Mouse (Mus musculus): Measurements from ENCODE around the gene Gm16181.

Gm16181 gene

DNA sequence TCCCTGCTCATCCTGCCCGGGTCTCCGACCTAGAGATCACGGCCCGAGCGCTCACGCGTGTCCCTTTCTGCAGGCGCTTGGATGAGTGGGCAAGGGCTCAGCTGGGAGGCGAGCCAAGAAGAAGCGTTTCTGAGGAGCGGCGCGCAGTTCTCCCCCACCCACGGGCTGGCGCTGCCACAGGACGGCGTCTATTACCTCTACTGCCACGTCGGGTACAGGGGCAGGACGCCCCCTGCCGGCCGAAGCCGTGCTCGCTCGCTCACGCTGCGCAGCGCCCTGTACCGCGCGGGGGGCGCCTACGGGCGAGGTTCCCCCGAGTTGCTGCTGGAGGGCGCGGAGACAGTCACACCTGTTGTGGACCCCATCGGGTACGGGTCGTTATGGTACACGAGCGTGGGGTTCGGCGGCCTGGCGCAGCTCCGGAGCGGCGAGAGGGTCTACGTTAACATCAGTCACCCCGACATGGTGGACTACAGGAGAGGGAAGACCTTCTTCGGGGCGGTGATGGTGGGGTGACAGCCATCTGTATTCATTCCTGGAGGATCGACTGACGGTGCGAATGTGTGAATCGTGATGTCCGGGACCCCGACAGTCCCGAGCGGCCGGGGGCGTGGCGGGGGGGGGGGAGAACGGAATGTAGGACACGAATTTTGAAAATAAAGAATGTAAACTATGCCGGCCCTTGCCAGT, 24.9 kb upstream of the Gm16181 start:
- DNase-seq, result peak; percentile 98

DNA sequence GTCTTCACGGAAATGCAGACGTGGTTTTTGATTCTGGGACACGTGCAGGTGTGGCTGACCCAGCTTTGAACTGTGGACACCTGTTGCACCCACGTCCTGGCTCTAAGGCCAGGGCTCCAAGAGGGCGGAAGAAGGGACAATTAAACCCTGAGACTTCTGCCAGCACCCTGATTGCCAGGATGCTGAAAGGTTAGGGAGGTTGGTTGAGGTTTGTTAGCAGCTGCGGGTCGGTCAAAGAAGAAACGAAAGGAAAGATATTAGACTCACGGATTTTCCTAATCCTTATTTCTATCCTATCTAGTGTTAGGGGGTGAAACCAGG, 24.4 kb upstream of the Gm16181 start:
- peak; percentile 51 to 54 for DNase-seq

DNA sequence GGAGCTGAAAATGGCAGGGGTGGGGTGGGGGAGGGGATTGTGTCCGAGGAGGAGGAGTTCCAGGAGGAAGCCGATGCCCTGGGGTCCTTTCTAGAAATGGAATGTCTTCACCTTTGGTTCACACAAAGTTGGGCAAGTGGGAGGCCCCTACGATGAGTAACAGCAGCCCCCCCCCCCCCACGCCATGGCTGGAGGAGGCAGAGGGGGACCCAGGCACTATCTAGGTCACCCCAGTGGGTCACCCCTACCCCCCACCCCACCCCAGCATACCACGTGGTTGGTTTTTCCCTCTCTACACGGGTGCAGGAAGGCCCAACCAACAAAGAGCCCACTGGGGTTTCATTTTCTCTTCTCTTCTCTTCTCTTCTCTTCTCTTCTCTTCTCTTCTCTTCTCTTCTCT, 23.5 kb upstream of the Gm16181 start:
- peak in 1 of 2 experiments; percentile 51 for DNase-seq

DNA sequence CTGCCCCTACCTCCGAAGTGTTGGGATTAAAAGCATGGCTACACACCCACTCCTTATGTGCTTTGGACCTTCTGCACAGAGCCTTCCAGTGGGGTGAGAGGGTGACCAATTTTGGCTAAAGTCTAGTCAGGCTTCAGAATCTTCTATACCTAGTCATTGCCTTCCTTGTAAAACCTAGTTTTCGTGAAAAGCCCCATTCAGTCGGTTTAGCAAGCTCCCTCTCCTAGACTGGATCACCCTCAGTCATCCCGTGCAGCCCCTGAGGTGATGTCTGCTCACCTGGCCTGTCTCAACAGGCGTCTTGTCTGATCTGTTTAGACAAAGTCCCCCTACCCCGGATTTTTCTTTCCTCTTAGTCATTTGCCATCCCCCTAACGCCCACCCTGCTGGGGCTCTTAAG, 22.6 kb upstream of the Gm16181 start:
- DNase-seq, result no peak

DNA sequence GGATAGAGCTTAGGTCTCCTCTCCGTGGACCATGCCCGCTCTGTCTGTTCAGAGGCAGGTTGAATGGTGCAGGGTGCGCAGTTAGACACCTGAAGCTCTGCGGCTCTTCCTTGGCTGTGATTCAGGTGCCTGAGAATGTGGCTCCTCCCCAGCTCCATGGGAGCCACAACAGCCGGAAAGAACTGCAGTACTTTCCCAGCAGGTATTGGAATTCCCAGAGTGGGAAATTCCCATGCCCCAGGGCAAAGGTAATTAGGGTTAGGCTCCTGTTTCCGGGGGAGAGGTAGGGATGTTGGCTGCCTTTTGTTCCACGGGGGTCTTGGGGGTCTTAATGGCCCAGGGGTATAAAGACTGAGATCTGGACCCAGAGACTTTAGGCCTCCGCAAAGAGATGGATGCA, 21.7 kb upstream of the Gm16181 start:
- peak in 1 of 2 experiments; percentile 26 for DNase-seq

DNA sequence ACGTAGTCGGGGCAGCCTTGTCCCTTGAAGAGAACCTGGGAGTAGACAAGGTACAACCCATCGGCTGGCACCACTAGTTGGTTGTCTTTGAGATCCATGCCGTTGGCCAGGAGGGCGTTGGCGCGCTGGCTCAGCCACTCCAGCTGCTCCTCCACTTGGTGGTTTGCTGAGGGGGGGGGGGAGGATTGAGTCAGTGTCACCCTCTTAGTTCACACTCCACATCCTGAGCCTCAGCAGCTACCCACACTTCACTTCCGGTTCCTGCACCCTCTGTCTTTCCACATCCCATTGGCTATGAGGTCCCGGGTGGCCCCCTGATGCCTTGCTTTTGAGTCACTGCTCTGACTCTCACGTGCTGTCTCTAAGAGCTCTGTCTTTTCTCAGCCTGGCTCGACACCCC, 20.2 kb upstream of the Gm16181 start:
- peak; percentile 76 to 87 for DNase-seq

DNA sequence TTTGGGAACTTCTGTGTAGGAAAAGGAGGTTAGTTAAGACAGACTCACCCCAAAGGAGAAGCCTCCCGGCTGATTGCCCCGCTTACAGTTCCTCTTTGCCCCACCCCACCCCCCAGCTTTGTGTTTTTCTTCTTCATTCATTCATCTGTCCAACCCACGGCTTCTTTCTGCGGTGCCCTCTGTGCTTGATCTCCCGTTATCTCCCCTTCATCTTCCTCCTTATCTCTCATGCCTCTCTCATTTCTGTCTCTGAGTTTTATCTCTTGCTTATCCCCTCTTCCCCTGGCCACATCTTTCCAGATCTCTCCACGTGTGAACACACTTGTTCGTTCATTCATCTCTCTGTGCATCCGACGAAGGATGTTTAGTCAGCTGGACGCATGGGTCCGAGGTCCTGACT, 19.5 kb upstream of the Gm16181 start:
- peak in 1 of 2 experiments; percentile 36 for DNase-seq

DNA sequence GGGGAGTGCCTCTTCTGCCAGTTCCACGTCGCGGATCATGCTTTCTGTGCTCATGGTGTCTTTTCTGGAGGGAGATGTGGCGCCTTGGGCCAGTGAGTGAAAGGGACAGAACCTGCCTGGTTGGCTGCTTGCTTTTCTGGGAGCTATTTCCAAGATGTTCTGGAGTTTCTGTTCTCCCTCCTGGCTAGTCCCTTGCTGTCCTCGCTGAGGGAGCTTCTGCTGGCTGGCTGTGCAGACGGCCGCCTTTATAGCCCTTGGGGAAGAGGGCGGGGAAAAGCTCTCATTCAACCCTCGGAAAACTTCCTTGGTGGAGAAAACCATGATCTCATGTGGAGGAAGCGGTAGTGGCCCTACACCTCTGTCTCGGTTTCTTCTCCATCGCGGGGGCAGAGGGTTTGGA, 18.8 kb upstream of the Gm16181 start, which contains the start of gene Tnf:
Gene Tnf, minus strand, starts transcription at position 221 of the 400 bp plus-strand sequence.
- peak; percentile 70 to 78 for DNase-seq

DNA sequence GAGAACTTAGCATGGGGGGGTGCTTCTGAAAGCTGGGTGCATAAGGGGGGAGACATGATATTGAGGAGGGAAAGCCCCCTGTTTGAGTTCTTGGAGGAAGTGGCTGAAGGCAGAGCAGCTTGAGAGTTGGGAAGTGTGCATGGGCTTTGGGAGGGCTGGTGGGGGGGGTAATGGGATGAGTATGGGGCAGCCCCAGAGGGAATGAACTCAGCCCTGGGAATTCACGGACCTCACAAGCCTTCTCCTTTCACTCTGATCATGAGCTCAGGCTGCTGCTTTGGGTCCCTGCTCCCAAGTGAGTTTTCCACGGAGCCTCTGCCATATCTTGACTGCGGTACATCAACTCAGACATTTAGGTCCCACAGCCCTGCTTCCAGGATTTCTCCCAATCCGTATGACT, 18.2 kb upstream of the Gm16181 start:
- DNase-seq, result peak in 1 of 2 experiments; percentile 13

DNA sequence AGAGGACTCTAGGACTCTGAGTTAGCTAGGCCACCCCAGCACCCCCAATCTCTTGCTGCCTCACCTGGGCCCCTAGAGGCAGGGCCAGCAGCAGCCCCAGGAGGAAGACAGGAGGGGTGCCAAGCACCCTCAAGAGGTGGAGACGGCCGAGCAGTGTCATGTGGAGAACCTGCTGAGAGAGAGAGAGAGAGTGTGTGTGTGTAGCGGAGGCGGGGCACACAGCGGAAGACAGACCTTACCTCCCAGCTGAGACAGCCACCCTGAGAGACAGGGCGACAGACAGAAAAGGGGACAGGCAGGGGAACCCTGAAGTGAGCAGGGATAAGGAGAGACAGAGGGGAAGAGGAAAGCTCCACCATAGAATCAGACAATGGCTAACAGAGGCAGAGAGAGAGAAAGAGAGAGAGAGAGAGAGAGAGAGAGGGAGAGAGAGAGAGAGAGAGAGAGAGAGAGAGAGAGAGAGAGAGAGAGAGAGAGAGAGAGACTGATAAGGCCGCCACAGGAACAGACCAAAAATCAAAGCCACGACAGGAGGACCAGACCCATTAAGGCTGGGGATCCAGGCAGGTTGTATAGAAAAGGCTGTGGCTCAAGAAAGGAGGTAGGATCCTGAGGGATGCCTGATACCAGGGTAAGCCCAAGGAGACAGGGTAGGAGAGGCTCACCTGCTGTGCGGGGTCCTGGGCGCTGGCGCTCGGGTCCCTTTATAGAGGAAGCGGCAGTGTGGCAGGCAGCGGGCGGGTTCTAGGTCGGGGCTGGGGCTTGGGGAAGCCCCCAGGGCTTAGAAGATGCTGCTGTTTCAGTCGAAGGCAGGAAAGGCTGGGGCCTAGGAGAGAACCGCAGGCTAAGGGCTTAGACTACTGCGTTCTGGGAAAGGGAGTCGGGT, 15.9 kb upstream of the Gm16181 start, which contains the start of gene Lta:
Gene Lta, minus strand, starts transcription at position 858 of the 886 bp plus-strand sequence.
- peak; percentile 76 to 87 for DNase-seq

DNA sequence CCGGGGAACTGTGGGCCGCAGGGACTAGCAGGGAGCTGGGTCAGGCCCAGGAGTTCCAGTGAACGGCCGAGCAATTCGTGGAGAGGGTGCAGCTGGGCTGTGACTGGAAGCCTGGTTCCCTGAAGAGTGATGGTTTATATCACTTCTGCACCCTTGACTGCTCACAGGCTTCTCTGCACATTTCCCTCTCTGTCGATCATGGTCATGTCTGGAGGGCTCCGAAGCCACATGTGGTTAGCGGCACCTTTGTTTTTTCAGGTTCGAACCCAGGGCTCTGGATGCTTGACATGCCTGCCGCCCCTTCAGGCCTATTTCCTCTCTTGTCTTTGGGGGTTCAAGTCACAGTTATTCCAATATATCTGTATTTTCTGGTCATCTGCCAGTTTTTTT, 15.3 kb upstream of the Gm16181 start:
- DNase-seq, result no peak

DNA sequence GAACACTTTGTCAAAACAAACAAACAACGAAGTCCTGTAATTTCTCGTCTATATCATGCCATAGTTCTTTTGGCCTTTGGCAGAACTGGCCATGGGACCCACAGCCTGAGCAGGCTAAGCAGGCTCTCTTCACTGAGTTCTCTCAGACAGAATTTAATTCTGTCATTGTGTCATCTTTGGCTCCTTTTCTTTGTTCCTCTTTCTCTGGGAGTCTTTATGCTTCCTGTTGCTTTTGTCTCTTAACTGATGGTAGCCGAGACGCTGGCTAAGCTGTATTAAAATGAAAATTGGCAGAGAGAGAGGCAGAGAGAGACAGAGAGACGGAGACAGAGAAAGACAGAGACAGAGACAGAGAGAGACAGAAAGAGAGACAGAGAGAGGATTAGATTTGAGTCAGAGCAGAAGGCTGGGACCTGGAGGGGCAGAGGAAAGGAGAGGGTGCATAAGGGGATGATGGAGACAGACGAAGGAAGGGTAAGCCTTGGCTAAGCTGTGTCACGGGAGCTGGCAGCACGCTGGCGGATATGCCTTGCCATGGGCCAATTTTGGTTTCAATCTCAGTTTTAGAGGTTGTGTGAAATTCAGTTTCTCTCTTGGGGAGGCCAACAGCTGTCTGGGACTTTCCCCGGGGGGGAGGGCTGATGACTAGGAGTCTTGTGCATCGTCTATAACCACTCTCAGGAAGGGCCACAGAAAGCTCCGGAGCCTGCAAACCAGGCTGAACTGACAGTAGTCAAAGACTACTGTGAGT, 10.7 kb upstream of the Gm16181 start:
- peak in 1 of 2 experiments; percentile 45 for DNase-seq

DNA sequence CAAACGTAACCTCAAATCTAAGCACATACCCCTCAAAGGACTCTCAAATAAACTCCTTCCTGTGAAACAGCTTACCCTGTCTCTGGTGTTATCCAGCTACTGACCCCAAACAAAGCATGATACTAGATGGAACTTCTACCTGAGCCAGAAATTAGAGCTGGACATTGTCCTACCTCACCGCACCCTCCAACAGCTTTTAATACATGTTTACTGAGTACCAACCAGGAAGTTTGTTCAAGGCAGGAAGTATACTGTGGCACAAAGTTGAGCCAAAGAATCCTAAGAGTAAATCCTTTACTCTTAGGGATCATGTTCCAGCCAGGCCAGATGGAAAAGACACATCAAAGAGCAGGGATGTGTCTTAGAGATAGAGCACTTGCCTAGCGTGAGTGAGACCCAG, 10.0 kb upstream of the Gm16181 start:
- no peak for DNase-seq

DNA sequence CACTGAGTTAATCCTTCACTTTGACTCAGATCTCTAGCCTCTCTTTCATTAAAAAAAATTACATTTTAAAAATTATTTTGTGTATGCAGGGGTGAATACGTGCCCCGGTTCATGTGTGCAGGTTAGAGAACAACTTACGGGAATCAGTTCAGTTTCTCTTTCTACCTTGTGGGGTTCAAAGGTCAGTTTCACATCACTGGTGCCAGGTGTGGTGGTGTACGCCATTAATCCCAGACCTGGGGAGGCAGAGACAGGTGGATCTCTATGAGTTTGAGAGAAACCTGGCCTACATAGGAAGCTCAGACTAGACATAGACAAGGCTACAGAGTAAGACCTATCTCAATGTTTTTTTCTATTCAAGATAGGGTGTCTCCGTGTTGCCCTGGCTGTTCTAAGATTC, 7.6 kb upstream of the Gm16181 start:
- no peak for DNase-seq

DNA sequence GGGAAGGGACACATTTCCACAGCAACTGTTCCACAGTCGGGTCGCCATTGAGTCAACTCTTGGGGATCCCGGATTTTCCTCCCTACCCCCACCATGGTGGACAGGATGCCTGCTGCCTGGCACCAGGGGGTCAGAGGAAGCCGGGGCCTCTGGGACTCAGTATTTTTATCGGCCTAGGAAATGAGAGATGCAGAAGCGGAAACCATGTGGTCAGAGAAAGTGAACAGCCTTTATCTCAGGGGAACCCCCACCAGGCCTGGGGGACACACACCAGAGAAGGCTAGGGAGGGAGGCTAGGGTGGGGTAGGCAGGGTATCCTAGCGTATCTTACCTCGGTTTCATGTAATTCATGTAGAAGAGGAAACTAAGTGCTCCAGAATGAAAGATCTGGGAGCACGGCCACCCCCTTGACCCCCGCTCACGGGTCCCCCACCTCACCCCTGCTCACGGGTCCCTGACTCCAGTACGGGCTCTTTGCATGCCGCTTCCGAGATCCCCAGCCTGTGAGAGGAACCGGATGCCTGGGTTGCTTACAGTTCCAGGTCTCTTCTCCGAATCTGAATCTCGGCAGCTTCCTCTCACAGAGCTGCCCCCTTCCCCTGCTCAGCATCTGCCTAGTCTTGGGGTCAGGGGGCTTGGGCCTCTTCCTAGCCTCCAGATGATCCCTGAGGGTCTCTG, 2.0 kb upstream of the Gm16181 start:
- peak in 1 of 2 experiments; percentile 58 for DNase-seq

DNA sequence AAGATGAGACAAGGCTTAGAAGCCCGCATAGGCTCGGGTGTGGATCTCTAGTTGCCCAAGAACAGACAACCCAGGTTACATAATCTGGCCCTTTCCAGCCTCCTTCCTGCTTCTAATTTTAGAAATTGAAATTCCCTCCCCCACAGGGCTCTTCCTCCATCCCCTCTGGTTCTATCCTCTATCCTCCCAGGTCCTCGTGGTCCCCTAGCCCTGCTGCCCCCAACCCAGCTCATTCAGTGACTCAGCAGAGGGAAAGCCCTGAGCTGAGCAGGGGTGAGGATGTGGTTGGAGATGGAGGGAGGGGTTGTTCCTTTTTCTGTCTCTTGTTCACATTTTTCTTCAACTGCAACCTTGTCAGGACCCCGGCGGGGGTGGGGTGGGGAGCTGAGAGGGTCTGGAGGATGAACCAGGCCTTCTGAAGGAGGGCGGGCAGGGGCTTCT, 1.0 kb upstream of the Gm16181 start:
- peak; percentile 65 to 83 for DNase-seq

DNA sequence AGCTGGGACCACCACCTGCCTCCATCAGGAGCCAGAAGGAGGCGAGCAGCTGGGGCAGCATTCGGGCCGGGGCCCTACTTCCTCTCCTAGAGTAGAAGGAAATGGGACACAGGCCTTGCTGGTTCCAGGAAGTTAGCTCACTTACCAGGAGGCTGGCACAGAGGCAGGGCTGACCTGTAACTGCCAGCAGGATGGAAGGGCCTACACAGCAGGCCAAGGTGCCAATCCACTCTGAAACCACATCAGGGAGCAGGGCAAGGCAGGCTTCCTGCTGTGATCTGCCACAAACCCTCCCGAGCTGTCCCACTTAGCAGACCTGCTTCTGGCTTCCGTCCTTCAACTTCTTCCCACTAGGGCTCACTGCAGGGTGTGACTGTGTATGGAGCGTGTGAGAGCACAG, 1.7 kb downstream of the Gm16181 start:
- DNase-seq, result peak; percentile 65 to 77

DNA sequence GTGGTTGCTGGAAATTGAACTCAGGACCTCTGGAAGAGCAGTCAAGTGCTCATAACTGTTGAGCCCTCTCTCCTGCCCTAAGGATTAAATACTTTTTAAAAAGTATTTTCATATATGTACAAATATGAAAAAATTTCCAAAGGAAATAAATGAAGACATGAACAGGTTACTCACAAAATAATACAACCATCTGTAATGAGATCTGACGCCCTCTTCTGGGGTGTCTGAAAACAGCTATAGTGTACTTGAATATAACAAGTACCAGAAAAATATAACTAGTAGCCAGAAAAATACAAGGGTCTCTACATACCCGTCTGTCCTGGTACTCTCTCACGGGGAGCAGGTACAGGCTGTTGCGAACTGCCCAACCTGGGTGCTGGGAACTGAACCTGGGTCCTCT, 4.0 kb downstream of the Gm16181 start:
- peak in 1 of 2 experiments; percentile 18 for DNase-seq

DNA sequence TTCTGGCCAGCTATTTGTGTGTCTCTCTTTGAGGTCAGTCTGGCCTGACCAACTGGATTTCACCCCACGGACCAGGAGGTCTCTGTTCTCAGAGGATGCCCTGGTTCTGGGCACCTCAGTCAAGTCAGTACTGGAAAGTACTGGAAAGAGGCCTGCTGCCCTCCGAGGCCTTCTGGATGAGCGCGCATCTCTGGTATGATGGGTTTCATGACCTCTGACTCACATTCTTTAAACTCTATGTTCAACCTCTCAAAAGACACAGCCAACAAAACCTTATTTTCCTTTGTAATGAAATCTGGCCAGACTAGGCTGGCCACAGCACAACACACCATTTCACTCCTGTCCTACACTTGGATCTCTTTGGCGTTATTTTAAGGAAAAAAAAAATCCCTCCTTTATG, 4.8 kb downstream of the Gm16181 start:
- DNase-seq, result no peak

DNA sequence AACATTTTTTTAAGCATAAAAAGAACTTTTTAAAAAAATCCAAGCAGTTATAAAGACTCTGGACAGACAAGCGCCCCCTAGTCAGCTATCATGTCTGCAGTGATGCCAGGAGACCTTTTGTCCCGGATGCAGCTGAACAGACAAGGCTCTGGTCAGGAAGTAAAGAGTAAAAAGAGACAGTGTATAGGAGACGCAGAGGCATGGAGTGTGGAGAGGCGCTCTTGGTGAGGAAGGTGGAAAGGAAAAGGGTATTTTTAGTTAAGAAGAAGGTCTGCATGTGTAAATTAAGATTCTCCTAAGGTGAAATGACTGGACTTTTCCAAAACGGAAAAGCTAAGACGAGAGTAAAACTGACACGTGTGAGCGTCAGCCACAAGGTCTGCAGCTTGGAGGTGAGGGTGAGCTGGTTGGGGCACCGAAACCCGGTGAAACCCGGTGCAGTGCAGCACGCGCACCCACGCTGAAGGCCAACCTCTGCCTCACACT, 6.0 kb downstream of the Gm16181 start:
- peak; percentile 51 to 57 for DNase-seq

DNA sequence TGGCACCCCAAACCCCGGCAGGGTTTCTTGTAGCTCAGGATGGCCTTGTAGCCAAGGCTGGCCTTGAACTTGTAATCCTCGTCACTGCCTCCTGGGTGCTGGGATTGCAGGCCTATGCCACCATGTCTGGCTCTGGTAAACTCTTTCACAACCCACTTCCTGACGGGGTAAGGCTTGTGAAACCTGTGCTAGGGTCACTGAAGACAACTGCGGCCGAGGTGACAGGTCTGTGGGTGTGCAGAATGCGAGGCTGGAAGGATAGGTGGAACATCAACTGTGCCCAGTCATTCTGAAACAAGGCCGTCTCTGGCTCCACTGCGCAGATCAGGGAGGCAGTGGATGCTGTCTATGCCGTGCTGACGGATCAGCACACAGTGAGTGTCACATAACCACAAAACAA, 10.4 kb downstream of the Gm16181 start:
- DNase-seq, result no peak

DNA sequence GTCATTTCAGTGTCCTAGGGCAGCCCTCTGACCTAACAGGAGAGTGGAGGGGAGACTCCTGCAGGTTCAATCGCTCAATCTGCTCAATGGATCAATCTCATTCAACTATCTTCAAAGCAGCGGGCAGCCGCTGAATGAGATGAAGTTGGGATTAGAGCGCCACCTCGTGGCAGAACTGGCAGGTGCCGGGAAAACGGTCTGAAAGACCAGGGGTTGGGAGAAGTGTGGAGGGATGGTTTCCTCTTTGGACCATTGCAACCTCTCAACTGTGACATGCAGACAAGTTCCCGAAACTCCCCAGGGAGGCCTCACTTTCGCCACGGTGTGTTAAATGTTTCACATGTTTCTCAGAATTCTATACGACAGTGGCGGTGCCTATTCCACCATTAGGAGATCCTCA, 11.4 kb downstream of the Gm16181 start:
- DNase-seq, result peak; percentile 85 to 89
